Mouse (Mus musculus): ENCODE data around the gene Nfic.

DNA sequence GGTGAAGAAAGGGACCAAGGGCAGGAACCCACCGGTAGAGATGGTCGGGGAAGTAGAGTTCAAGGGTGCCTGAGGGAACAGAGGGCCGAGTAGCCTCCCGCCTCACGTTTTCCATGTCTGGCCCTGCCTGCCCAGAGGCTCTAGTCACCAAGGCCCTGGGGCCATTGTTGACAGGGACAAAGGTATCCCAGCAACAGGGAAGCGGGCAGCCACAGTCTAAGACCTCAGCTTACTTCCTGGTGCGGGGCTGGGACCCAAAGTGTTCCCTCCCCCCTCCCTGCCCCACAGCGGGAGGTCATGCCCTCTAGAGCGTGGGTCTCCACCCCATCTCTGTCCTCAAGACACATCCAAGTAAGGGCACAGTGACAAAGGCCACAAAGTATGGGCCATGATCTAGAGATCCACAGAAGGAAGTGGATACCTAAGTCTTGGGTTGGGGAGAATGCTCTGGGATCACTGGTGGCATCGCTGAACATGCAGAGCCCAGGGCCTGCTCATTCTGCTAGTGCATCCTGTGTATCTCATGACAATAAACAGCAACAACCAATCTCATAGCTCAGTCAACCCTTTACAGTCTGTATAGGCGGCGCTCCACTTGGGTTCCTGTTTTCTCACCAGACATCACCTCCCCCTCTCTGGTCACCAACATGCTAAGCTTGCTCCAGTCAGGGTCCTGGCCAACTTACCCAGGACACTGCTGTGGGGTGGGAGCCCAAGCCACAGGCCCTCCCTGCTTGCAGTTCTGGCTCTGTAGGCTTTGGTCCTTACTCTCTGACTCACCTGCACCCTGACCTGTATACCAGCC, 89.6 kb downstream of the Nfic start, which contains the start of gene 4930404N11Rik:
- peak; percentile 2; the same call in 1 of the 2 replicates for TF ChIP-seq CTCF (IDR thresholded peaks at IDR 0.05; ENCODE audit: low read depth)
- TF ChIP-seq EP300 (IDR thresholded peaks at IDR 0.05; ENCODE audit: low read depth), result no peak; the same call in 1 of the 2 replicates
